Mouse (Mus musculus) left cerebral cortex, adult 9 months (tissue): Measurements from ENCODE around the gene Fbxl21.

ENCODE experiments used
- DNase-seq, 2 experiments: peaks; one replicate each; pipeline ENCODE4 v3.0.0; 2022; ENCODE audit warnings: low spot score in 2 of 2

Fbxl21 gene

DNA sequence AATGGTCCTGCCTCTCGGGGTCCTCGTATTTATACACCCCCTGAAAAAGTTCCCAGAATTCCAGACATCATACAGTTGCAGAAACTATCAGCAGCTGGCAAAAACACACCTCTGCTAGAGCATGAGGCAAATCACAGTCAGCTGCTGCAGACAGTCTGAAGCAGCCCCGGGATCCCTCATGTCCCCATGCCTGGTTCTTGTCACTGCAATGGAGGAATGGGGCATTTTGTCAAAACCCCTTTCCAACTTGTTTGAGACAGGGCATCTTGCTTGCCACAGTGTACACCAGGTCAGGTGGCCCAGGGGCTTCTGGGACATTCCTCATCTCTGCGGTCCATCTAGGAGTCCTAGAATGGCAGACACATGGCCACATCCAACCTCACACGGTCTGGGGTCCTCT is 12.7 kb downstream of the Fbxl21 start:
- no peak for DNase-seq

DNA sequence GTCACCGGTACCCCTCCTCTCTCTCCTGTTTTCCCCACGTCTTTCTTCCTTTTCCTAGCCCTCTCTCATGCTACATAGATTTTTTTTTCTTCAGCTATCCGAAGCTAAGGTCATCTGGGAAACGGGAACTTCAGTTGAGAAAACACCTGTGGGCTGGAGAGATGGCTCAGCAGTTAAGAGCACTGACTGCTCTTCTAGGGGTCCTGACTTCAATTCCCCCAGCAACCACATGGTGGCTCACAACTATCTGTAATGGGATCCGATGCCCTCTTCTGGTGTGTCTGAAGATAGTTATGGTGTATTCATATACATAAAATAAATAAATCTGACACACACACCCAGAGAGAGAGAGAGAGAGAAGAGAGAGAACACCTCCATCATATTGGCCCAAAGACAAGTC is 13.3 kb downstream of the Fbxl21 start:
- no peak for DNase-seq

DNA sequence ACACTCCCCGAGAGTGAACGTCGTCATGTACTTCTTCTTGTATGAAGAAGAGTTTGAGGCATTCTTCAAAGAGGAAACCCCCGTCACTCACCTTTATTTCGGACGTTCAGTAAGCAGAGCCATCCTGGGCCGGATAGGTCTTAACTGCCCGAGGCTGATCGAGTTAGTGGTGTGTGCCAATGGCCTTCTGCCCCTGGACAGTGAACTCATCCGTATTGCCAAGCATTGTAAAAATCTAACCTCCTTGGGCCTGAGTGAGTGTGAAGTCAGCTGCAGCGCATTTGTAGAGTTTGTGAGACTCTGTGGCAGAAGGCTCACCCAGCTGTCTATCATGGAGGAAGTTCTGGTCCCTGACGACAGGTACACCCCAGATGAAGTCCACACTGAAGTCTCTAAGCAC is 14.8 kb downstream of the Fbxl21 start:
- DNase-seq, result no peak

DNA sequence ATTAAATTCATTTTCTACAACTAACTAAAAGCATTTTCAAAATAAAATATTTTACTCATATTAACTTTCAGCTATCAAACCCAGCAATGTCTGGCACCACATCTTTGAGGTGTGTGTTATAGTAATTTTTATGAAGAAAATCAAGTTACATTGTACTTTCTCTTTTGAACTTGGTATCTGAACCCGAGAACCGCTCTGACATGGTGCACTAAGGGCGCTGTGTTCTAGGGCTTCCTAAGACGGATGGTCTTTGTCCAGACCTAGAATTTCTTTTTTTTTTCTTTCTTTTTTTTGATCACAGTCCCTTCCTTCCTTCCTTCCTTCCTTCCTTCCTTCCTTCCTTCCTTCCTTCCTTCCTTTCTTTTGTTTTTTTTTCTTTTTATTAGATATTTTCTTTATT is 17.6 kb downstream of the Fbxl21 start:
- DNase-seq, result peak in 1 of 2 experiments; percentile 21

DNA sequence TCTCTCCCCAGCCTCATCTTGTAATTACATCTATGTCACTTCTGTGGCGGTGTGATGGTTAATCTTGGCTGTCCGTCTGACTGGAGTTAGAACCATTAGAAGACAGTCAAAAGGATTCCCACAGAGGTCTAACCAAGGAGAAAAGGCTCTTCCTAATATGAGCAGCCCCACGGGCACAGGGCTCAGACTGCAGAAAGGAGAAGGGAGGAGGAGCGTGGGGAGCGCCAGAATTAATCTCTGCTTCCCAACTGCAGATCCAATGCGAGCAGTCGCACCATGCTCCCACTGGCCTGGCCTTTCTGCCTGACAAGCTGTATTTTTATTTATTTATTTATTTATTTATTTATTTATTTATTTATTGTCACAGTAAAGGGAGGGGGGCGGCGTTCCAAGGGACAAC is 21.5 kb downstream of the Fbxl21 start:
- no peak for DNase-seq

DNA sequence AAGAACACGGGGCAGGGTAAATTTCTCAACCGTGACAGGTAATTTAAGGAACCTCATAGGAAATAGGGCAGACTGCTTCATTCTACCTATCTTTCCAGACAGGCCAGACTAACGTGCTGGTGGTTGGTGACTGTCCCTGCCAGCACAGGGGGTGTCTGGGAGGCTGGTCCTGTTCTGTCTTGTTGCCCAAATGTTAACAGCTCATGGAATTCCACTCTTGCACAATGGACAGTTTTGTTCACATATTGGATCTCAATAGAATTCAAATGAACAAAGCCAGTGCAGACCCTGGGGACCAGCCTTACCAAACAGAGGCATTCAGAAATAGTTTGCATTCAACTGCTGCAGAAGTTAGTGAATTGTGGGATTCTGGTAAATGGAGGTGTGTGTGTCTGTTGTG is 22.7 kb downstream of the Fbxl21 start:
- no peak for DNase-seq

DNA sequence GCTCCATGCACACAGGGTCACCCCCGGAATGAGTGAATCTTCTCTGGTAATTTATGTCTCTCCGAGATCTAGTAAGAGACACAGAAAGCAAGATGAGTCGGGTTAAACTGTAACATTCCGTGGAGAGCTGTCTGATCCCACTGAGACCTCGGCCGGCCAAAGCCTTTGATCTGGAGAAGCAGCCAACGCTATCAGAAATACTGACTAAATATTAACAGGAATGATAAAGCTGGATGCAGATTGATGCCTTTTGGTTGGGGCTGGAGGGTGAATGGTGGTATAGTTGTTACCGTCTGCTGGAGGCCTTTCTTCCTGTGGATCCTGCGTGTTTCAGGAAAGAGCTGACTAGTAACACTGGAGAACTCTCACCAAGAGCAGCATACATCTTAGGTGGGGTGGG is 26.1 kb downstream of the Fbxl21 start, which contains the start of gene Lect2:
Gene Lect2 (minus strand): TSS at position 102 of the 400 bp plus-strand sequence.
- no peak for DNase-seq

DNA sequence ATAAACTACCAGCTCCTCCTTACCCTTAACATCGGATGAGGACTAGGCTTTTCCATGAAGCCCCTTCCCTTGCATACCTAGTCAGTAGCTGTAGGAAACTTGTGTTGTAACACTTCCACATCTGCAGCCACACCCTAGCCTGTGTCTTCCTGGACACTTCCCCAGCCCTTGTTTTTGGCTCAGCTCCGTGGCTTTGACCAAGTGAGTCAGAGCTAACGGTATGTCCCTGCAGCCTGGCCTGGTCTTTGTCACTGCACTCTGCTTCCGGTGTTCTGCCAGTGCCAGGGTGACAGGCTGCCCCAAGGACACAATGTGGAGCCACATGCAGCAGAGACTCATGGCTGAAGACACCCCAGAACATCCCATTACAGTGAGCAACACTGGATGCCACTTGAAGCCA is 27.1 kb downstream of the Fbxl21 start:
- no peak for DNase-seq

DNA sequence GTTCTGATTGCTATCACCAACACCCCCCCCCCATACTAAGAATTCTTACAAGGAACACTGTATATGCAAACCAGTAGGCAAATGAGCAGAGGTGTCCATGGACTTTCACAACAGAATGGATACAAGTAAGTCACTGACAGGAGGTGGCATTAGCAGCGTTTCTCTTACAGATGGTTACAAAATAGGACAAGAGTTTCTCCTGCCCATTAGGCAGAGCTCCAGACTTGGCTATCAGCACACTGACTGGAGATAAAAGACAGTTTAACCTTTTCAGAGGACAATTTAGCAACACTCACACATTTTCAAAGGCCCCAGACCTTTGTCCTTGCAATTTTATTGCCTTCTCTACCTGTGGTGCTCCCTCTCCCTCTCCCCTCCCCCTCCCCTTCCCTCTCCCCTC is 28.3 kb downstream of the Fbxl21 start:
- DNase-seq, result no peak

DNA sequence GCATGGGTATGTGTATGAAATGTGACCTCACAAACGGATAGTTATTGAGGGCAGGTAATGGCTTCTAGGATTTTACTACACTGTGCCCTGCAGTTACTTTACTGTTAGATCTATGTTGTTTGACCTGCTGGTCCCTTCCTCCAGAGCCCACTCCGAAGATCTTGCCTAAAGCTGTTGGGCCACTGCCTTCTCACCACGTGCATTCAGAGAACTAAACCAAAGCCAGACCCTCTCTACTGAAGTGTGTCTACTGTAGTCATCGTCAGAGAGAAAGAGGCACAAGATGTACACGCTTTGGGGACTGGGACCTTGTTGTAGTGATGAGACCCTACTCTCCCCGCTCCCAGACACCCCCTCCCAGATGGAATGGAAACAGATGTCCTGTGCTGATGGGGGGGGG is 29.4 kb downstream of the Fbxl21 start:
- no peak for DNase-seq

DNA sequence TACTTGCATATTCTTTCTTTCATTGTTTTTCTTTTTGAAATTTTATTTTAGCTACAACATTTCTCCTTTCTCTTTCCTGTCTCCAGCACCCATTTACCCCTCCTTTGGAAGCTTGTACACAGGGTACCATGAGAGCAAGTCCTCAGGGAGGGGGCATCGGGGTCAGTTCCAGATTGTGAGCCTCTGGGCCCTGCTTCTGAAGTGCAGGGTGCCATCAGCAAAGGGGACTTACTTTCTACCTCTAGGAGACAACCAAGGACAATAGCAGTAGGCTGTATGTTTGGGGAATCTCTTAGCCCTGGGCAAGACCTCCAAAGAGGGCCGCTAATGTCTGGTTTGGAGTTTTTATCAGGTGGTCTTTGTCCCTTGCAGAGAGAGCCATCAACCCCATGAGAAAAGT is 31.7 kb downstream of the Fbxl21 start:
- no peak for DNase-seq

DNA sequence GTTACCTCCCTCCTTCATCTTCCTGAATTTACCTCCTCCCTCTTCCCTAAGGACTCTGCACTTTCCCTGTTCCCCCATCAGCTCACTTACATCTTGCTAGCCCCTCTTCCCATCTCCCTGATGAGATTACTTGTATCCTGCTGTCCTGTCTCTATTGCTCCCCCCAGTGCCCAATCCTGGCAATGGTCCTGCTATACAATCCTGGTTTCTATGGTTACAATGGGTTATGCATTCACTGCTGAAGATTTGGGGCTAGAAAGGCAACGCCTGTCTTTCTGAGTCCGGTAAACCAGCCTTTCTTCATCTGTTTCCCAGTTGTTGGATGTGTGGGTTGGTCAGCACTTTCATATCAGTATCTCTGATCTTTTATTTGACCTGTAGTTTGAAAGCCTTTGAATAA is 32.1 kb downstream of the Fbxl21 start:
- peak in 1 of 2 experiments; percentile 74 for DNase-seq

DNA sequence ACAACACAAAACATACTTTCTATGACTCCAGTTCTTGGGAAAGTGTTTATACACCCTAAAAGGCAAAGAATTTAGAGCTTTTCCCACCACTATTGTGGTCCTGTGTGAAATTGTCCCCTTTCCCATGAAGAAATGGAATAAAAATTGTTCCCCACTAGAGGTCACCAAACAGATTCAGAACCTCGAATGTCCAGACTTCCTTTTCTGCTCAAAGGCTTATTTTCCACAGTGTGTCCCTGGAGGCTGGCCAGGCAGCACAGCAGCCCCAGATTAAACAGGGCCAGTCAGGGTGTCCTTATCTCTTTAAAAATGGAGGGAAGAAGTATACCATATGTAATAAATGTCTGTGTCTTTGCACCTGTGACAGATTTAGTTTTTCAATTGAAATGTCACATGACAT is 33.7 kb downstream of the Fbxl21 start:
- DNase-seq, result peak in 1 of 2 experiments; percentile 11

DNA sequence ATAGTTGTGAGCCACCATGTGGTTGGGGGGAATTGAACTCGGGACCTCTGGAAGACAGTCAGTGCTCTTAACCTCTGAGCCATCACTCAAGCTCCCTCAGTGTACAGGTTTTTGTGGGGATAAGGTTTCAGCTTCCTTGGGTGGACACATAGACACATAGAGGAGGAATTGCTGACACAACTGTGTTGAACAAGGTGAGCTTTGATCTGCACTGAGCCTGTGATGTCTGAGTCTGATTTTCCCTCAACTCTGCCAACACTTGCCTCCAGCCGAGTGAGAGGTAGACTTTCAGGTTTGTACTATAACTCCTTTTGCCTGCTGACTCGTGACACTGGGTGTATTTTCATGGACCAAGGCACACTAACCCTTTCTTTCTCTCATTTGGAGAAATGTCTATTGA is 34.4 kb downstream of the Fbxl21 start:
- no peak for DNase-seq

DNA sequence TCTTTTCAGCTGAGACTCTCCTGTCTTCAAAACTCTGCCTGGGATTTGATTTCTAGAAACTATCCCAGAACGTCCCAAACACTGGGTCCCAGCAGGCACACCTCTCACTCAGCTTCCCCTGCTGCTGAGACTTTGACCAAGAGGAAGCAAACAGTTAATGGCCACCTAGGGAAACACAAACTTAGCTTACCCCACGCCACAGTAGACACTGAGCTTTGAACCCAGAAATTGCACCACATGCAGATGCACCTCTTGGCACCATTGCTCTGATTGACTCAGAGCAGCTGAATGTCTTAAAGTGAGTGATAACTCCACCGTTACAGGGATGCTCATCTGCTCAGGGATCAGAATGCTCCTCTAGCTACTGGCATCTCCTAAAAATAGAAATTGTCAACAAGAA is 36.5 kb downstream of the Fbxl21 start:
- no peak for DNase-seq

DNA sequence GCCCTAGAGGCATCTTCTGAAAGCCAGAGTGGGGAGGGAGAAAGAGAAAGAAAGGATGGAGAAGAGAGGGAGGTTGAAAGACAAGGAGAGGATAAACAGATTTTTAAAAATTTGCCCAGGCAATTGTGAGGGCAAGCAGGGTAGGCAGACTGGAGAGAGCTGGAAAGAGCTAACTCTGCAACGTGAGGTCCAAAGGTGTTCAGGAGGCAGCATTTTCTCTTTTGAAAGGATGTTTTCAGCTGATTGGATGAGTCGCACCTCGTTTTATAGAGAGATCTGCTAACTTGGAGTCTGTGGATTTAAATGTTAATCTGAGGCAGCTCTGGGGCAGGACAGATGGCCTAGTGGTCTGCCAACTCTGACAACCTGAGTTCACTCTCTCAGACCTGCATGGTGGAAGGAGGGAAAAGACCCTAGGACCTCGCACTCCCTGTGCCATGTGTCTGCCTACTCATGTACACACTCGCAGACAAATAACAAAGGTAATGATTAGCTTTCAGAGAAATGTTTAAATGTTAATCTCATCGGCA is 37.6 kb downstream of the Fbxl21 start:
- DNase-seq, result no peak

DNA sequence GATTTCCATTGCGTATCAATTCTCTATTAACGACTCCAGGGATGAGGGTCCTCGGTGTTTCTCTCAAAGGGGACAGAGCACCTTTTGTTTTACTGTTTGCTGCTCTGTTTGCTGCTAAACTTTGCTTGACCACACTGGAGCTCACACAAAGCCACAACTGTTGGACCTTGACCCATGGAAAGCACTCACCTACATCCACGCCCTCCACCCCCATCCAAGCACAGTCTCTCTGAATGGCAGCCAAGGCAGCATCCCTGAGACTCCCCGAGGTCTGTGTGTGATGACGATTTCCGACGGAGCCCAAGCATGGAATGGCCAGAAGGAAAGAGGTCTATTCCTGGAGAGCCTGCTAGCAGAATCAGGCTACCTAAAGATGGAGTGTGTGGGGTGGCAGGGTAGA is 38.9 kb downstream of the Fbxl21 start:
- no peak for DNase-seq

DNA sequence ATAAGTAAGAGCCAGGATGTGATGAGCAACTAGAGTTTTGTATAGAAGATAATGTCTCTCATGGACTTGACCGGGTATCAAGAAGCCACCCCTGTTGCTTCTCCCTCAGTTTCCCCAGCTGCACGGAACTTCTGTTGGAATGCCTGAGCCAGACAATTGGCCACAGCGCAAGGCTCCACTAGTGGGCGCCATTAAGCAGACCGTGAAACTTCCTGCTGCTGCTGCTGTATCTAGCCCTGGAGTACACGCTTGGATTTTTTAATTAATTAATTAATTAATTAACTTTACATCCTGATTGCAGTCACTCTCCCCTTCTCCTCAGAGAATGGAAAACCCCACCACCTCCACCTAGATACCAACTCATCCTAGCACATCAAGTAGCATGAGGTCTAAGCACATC is 40.8 kb downstream of the Fbxl21 start:
- peak in 1 of 2 experiments; percentile 35 for DNase-seq

DNA sequence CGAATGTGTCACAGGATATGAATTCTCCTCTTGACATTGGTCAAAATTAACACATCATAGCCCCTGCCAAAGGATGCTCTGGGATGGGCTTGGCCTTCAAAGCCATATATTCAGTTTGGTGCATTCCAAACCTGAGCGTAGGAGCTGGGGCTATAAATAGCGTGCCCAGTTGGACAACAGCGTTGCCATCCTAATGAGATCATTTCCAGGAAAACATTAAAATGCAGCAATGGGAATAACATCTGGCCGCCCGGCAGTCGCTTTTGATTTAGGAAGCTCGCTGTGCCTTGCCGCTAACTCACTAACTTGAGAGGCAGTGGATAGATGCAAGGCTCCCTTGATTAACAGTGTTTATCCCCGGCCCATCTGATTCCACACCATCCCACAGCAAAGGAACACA is 44.1 kb downstream of the Fbxl21 start:
- no peak for DNase-seq

DNA sequence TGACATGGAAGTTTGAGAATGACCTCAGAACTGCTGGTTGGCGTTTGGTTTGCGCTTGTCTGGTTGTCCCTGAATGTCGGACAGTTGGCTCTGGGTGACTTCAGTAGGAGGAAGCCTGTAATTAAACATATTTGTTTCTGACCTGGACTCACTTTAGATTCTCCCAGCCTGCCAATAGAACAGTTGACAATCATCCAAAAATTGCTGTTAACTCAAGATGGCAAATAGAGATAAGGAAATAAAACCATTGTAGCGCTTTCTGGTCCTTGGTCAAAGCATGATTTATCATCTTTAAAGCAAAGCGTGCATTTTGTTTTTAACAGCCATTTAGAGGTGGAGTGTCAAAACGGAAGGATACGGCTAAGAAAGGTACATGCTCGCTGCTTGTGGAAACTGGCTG is 49.4 kb downstream of the Fbxl21 start:
- no peak for DNase-seq

DNA sequence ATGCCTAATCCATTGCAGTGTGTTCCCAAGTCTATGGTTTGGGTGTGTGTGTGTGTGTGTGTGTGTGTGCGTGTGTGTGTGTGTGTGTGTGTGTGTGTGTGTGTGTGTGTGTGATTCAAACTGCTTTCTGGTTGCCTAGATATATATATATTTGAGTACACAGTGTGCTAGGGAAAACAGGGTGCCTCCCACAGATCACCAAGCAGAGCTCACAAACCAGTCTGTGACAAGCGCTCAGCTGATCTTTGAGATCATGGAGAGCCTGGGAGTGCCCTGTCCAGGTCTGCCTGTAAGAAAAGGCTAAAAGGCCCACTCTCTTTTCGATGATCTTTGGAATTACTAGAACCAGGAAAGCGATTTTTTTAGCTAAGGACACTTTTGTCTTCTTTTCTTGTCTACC is 52.8 kb downstream of the Fbxl21 start:
- no peak for DNase-seq

DNA sequence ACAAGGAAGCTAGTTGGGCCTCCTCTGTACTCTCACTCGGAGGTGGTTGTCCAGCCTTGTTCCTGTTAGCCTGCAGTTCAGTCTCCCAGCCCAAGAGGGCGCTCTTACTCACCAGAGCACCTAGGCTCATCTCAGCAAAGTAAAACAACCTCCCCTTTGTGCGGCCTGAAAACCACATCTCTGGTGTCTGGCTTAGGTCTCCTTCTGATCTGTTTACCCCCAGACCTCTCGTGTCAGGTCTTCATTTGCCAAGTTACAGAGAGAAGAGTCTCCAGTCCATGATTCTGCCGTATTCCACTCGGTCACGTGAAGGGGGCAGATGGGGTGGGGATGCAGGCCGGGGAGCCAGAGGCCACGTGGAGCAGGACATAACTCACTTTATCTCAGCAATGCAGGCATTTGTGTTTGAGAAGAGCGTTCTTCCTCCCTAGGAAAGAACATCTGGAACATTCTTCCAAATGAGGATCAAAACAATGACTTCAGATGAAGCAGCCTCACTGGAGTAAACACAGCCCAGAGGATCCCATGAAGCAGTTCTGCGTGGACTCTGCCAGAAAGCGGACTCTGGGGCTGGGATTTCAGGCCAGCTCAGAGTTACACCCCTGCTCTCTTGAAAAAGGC is 53.5 kb downstream of the Fbxl21 start:
- DNase-seq, result peak in 1 of 2 experiments; percentile 70

DNA sequence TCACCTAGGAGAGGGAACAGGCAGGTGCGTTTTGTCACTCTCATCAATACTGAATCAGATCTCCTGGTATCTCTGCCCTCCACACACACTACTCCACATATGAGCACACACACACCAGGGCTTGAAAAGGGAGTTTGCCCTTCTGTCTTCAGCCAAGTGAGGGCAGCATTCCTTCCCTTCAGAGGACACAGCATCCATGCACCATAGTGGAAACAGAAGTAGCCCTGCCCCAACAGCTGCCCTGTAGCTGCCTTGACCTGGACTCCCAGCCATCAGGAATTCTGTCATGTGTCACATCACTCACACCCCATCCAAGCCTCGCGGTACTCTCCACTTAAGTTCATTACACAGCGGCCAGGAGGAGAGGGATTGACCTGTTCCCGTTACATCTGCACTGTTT is 55.8 kb downstream of the Fbxl21 start:
- no peak for DNase-seq

DNA sequence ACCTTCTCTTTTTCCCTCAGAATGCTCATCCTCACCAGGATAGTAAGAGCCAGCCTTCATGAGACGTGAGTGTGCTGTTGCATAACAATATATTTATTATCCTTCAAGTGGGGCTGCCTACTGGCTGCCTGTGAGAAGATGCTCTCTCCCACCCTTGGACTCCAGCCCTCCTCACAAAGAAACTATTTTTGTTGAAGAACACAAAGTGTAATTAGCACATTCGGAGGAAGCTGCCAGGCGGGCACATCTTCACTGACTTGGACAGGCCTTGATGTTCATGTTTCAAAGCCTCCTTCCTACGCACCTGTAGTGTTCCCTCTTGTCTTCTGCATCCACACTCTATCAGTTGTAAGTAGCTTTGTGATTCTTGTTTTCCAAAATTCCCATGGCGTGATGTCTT is 58.2 kb downstream of the Fbxl21 start:
- no peak for DNase-seq
